Mouse (Mus musculus): ENCODE results near the gene Epb41l1.

DNA sequence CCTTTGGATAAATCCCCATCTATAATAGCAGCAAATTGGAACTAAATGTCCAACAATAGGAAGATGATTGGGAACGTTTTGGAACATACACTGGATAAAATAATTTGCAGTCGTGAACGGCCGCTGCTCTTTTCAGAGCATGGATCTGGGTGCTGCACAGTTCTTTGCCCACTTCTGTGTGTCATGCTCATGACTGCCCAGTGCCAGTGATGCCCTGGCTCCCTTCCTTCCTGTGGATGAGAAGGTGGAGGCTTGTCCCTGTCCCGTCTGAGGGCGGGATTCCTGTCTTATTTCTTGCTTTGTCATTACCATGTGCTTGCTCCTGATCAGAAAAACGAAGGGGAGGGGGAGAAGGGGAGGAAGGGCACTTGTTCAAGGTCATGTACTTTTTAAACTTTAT, 59.6 kb downstream of the Epb41l1 start:
- TF ChIP-seq GATA1 (IDR thresholded peaks at IDR 0.05; ENCODE audit: borderline replicate concordance, low read length) (no peak), CTCF (IDR thresholded peaks at IDR 0.05; ENCODE audit: low read depth, low read length) (no peak), TAL1 (conservative IDR thresholded peaks at IDR 0.05; ENCODE audit: low read depth, low read length) (no peak)
